Mouse (Mus musculus): Measurements from ENCODE around the gene Iqck. TPM values are rescaled to one million over a fixed set of nuclear protein-coding genes. Genes with fewer than 3 reads are reported as not detected.

Iqck gene
- total RNA-seq, 1 experiment: 1.8 TPM

GRCm38 (mm10) chr7:118996137-118996837, 140.7 kb downstream of the Iqck start:
- H3K4me3 ChIP-seq (ENCODE audit: insufficient read depth in 1 of 2, low read depth in 1 of 2, low read length in 2 of 2, poor library complexity in 1 of 2, severe bottlenecking in 1 of 2): no peak overlapping the region
- peak; percentile 81 for DNase-seq (ENCODE audit: low read depth, low spot score)
- no peak overlapping the region for H3K9ac ChIP-seq (ENCODE audit: insufficient read depth, low read depth, low read length, poor library complexity, severe bottlenecking)
- TF ChIP-seq ZNF384 (IDR thresholded peaks at IDR 0.05; ENCODE audit: low read depth, low read length) (peak; percentile 85; the same call in 1 of the 2 replicates), ZC3H11A (IDR thresholded peaks at IDR 0.05; ENCODE audit: borderline replicate concordance, low read depth, low read length) (peak; percentile 100), HCFC1 (IDR thresholded peaks at IDR 0.05; ENCODE audit: borderline replicate concordance, insufficient read depth, low read length) (no peak)
- H3K36me3 ChIP-seq (ENCODE audit: control insufficient read depth, insufficient read depth, low read length, poor library complexity, severe bottlenecking): no peaks in the 10 kb centered on the region
- in situ Hi-C loops (cut with MboI; ENCODE audit: low sequenced_read_pairs in 2 of 2, unreplicated experiment in 2 of 2): loop anchor here (5.0 to 10.0 kb wide), 3 partner anchors 121 to 231 kb away; no protein-coding TSS in a partner anchor
- no peak overlapping the region for H3K27ac ChIP-seq (ENCODE audit: insufficient read depth, low read depth, low read length, poor library complexity, severe bottlenecking)
- no peaks in the 10 kb centered on the region for H3K9me3 ChIP-seq (ENCODE audit: control insufficient read depth, insufficient read depth, low read depth, low read length)
- H3K4me1 ChIP-seq (ENCODE audit: control insufficient read depth in 2 of 2, insufficient read depth in 2 of 2, low read length in 2 of 2, poor library complexity in 1 of 2): peaks cover 2 to 21% of the 10 kb centered on the region in 2 experiments; a peak in 3 of 4 replicates

DNA sequence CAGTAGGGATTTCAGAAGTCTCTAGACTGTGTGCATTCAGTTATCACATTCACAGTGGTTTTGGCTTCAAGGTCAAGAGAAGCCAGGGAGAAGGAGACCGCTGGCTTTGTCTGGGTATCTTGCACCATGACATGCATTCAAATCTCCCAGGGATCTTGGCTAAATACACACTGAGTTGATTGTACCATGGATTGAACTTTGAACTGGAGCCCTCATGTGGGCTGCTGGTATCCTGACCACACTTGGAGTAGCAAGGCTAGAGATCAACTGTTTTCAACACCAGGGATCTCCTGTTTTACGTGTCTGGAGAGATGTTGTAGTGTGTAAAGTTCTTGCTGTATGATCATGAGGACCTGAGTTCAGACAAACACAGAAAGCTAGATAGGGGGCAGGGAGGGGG, 144.3 kb downstream of the Iqck start:
- H3K9ac ChIP-seq (ENCODE audit: insufficient read depth, low read depth, low read length, poor library complexity, severe bottlenecking): no peak overlapping the region
- H3K4me1 ChIP-seq (ENCODE audit: control insufficient read depth in 2 of 2, insufficient read depth in 2 of 2, low read length in 2 of 2, poor library complexity in 1 of 2): peaks cover 0 to 7% of the 10 kb centered on the region in 2 experiments; a peak in 2 of 4 replicates
- H3K27ac ChIP-seq (ENCODE audit: insufficient read depth, low read depth, low read length, poor library complexity, severe bottlenecking): no peak overlapping the region
- in situ Hi-C loops (cut with MboI; ENCODE audit: low sequenced_read_pairs in 2 of 2, unreplicated experiment in 2 of 2): loop anchor here (5.0 to 10.0 kb wide), 3 partner anchors 125 to 235 kb away; no protein-coding TSS in a partner anchor
- H3K36me3 ChIP-seq (ENCODE audit: control insufficient read depth, insufficient read depth, low read length, poor library complexity, severe bottlenecking): no peaks in the 10 kb centered on the region
- TF ChIP-seq ZNF384 (IDR thresholded peaks at IDR 0.05; ENCODE audit: low read depth, low read length): no peak
- TF ChIP-seq ZC3H11A (IDR thresholded peaks at IDR 0.05; ENCODE audit: borderline replicate concordance, low read depth, low read length): no peak
- no peak for TF ChIP-seq MAFK (IDR thresholded peaks at IDR 0.05; ENCODE audit: insufficient read depth, low read depth, low read length)
- no peak for TF ChIP-seq CHD2 (IDR thresholded peaks at IDR 0.05; ENCODE audit: low read depth, low read length)
- TF ChIP-seq HCFC1 (IDR thresholded peaks at IDR 0.05; ENCODE audit: borderline replicate concordance, insufficient read depth, low read length): no peak
- DNase-seq (ENCODE audit: low read depth, low spot score): no peak
- no peaks in the 10 kb centered on the region for H3K9me3 ChIP-seq (ENCODE audit: control insufficient read depth, insufficient read depth, low read depth, low read length)
- H3K4me3 ChIP-seq (ENCODE audit: insufficient read depth in 1 of 2, low read depth in 1 of 2, low read length in 2 of 2, poor library complexity in 1 of 2, severe bottlenecking in 1 of 2): no peak overlapping the region

GRCm38 (mm10) chr7:119001965-119002364, 146.4 kb downstream of the Iqck start:
- no peaks in the 10 kb centered on the region for H3K36me3 ChIP-seq (ENCODE audit: control insufficient read depth, insufficient read depth, low read length, poor library complexity, severe bottlenecking)
- H3K4me3 ChIP-seq (ENCODE audit: insufficient read depth in 1 of 2, low read depth in 1 of 2, low read length in 2 of 2, poor library complexity in 1 of 2, severe bottlenecking in 1 of 2): no peak overlapping the region
- no peaks in the 10 kb centered on the region for H3K4me1 ChIP-seq (ENCODE audit: control insufficient read depth in 2 of 2, insufficient read depth in 2 of 2, low read length in 2 of 2, poor library complexity in 1 of 2)
- in situ Hi-C loops (cut with MboI; ENCODE audit: low sequenced_read_pairs in 2 of 2, unreplicated experiment in 2 of 2): no loop called here
- DNase-seq (ENCODE audit: low read depth, low spot score): no peak
- no peak overlapping the region for H3K9ac ChIP-seq (ENCODE audit: insufficient read depth, low read depth, low read length, poor library complexity, severe bottlenecking)
- H3K9me3 ChIP-seq (ENCODE audit: control insufficient read depth, insufficient read depth, low read depth, low read length): no peaks in the 10 kb centered on the region
- TF ChIP-seq ZC3H11A (IDR thresholded peaks at IDR 0.05; ENCODE audit: borderline replicate concordance, low read depth, low read length) (no peak), MAFK (IDR thresholded peaks at IDR 0.05; ENCODE audit: insufficient read depth, low read depth, low read length) (no peak), CHD2 (IDR thresholded peaks at IDR 0.05; ENCODE audit: low read depth, low read length) (no peak), HCFC1 (IDR thresholded peaks at IDR 0.05; ENCODE audit: borderline replicate concordance, insufficient read depth, low read length) (no peak), ZNF384 (IDR thresholded peaks at IDR 0.05; ENCODE audit: low read depth, low read length) (no peak)
- H3K27ac ChIP-seq (ENCODE audit: insufficient read depth, low read depth, low read length, poor library complexity, severe bottlenecking): no peak overlapping the region

GRCm38 (mm10) chr7:119002501-119002900, 146.9 kb downstream of the Iqck start:
- TF ChIP-seq MAFK (IDR thresholded peaks at IDR 0.05; ENCODE audit: insufficient read depth, low read depth, low read length) (no peak), HCFC1 (IDR thresholded peaks at IDR 0.05; ENCODE audit: borderline replicate concordance, insufficient read depth, low read length) (no peak), ZC3H11A (IDR thresholded peaks at IDR 0.05; ENCODE audit: borderline replicate concordance, low read depth, low read length) (no peak), CHD2 (IDR thresholded peaks at IDR 0.05; ENCODE audit: low read depth, low read length) (no peak), ZNF384 (IDR thresholded peaks at IDR 0.05; ENCODE audit: low read depth, low read length) (no peak)
- in situ Hi-C loops (cut with MboI; ENCODE audit: low sequenced_read_pairs in 2 of 2, unreplicated experiment in 2 of 2): no loop called here
- H3K9me3 ChIP-seq (ENCODE audit: control insufficient read depth, insufficient read depth, low read depth, low read length): no peaks in the 10 kb centered on the region
- no peak for DNase-seq (ENCODE audit: low read depth, low spot score)
- H3K4me1 ChIP-seq (ENCODE audit: control insufficient read depth in 2 of 2, insufficient read depth in 2 of 2, low read length in 2 of 2, poor library complexity in 1 of 2): no peaks in the 10 kb centered on the region
- H3K4me3 ChIP-seq (ENCODE audit: insufficient read depth in 1 of 2, low read depth in 1 of 2, low read length in 2 of 2, poor library complexity in 1 of 2, severe bottlenecking in 1 of 2): no peak overlapping the region
- H3K27ac ChIP-seq (ENCODE audit: insufficient read depth, low read depth, low read length, poor library complexity, severe bottlenecking): no peak overlapping the region
- no peak overlapping the region for H3K9ac ChIP-seq (ENCODE audit: insufficient read depth, low read depth, low read length, poor library complexity, severe bottlenecking)
- no peaks in the 10 kb centered on the region for H3K36me3 ChIP-seq (ENCODE audit: control insufficient read depth, insufficient read depth, low read length, poor library complexity, severe bottlenecking)

Data from ES-E14 (cell line).